Mouse (Mus musculus): ENCODE data around the gene Mmp11.

The Mmp11 gene

DNA sequence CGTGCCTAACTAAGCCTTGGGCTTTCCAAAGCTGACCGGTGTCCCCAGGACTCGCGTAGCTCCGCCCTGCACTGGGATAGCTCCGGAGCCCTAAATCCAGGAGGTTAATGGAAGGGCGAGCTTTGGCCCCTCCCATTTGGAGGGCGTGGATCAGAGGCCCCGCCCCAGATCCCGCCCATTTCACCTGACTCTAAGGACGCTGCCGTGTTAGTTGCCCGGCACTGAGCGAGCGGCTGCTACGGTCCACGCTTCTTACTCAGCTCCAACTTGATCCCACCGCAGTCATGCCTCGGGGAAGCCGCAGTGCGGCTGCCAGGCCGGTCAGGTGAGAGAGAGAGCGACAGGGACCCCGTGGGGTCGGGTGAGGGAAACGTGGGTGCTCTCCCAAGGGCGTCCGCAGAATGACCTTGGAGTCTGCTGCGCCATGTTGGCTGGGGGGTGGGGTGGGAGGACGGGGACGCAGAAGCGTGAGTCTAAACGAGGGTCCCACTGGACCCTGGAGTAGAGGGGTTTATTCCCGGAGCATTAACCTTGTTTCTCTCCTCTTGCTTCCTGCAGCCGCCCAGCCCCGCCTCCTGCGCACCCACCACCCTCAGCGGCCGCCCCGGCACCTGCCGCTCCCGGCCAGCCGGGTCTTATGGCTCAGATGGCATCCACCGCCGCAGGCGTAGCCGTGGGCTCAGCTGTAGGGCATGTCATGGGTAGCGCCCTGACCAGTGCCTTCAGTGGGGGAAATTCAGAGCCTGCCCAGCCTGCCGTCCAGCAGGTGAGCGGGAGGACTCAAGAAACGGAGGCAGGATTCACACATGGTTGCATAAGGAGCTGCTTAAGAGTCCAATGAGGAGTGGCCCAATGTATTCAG, at the start of gene Mmp11:
Gene Mmp11, minus strand, starts transcription at position 817 of the 862 bp plus-strand sequence.
- DNase-seq (ENCODE audit: low read depth): no peak

DNA sequence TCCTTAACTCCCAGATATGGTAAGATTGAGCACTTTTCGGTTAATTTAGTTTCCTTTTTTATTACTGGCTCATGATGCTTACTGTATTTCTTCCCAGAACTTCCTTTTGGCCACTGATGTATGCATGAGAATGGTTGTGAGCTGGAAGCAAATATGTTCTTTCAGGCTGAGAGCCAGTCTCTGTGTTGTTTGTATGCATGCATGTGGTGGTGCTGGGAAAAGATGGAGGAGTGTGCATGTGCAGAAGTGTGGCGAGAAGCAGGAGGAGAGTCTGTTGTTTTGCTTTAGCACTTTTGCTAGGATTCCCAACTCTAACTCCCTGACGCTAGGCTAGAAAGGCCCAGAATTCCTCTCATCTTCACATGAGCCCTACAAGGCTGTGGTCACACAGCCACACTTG, 43.1 kb upstream of the Mmp11 start:
- no peak for DNase-seq (ENCODE audit: low read depth)

DNA sequence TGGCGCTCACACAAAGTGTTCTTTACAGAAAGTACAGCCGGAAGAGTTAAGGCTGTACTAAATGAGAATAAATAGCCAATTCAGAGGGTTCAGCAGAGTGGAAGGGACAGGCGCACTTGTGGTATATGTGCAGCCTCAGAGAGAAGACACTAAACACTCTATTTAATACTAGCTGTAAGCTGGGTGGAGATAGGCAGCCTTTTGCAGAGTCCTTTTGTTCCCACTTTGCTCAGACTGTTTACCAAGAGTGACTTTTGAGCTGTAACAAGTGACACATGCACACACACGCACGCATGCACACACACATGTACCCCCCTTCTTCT, 42.5 kb upstream of the Mmp11 start:
- DNase-seq (ENCODE audit: low read depth): no peak

DNA sequence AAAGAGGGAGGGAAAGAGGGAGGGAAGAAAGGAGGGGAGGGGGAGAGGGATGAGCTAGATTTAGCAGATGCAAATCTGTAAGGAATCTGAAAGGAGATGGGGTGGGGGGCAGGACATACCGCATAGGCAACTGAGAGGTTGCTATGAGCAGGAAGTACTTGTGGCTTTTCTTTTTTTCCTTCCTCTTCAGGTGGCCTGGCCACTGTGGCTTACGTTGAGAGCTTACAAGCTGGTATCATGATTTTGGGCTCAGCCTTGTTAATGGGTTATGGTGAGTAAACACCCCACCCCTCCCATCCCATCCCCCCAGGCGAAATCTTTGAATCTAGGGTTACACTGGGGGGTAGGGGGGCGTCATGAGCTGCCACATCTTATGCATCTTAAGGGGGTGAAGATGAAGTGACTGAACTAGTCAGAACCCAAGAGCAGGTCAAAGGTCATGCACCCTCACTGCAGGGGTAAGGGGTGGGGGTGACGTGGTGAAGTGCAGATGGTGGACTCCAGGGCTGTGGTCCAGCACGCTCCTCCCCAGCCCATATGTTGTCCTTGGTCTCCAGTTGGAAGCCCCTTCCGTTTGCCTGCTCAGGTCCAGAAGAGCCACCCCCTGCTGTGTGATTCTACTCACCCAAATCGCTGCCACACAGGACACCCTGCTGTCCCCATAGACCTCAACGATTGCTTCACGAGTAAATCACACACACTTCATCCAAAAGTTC, 42.0 kb upstream of the Mmp11 start:
- peak; percentile 42 for DNase-seq (ENCODE audit: low read depth)

DNA sequence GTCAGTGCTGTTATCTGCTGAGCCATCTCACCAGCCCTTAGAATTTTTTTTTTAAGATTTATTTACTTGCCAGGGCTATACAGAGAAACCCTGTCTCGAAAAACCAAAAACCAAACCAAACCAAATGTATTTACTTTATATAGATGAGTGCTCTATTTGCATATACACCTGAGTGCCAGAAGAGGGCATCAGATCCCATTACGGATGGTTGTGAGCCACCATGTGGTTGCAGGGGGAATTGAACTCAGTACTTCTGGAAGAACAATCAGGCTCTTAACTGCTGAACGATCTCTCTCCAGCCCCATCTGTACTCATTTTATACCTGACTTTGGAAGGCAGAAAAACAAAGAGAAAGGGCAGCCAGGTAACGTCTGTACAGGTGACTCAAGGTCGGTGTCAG, 38.9 kb upstream of the Mmp11 start:
- DNase-seq (ENCODE audit: low read depth): peak; percentile 67

DNA sequence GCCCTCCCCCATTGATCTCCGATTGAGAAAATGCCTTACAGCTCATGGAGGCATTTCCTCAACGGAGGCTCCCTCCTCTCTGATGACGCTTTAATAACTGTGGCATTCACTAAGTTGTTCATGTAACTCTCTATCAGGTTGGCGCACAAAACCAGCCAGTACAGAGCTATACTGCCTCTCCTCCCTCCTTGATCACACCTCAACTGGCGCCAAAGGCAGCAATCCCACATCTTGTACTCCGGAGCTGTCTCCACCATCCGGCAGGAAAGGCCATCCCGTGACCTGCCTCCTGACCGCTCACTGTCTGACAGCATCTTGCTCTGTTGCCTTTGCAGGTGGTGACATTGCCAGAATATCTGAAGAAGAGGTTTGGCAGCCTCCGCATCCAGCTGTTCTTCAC, 37.5 kb upstream of the Mmp11 start:
- no peak for DNase-seq (ENCODE audit: low read depth)

DNA sequence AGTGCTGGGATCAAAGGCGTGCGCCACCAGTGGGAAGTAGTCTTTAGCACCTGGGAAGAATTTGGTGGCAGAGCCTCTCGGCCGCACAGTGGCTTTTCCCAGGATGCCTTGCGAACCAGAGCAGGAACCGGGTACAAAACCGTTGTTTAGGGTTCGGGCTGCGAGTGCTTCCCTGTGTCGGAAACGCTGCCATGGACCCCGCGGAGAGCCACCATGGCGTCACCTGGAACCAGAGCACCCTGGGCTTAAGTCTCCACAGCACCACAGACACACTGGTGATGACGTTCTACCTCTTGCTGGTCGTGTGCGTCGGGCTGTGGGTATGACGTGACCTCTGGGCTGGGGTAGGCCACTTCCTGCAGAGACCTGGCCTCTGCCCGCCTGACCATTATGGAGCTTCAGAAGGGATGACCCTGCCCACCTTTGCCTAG, 18.1 kb upstream of the Mmp11 start, which contains the start of gene Gm5134:
Gene Gm5134, plus strand, starts transcription at position 134 of the 431 bp plus-strand sequence.
- DNase-seq (ENCODE audit: low read depth): no peak

DNA sequence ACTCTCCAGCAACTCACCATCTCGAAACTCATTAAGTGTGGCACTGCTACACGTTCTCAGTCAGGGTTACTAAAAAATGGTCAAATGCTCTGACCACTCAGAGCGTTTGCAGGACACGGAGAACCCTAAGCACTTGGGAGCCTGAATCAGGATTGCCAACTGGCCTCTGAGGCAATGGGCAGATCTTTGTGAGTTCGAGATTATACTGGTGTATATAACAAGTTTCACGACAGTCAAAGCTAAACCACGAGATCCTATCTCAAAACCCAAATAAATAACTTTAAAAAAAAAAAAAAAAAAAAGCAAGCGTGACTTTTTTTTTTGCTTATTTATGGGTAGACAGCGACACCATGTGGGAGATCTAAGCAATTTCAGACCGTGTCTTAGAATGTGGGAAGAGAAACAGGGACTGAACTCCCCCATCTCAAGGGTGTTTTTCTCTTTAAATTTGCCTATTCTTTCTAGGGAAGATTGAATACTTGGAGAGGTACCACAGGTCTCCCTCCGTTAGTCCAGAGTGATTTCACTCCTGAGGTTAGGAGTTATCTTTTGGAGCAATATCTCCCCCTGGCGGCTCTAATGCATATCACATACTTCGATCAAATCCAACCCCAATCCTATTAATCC, 15.2 kb upstream of the Mmp11 start:
- peak; percentile 85 for DNase-seq (ENCODE audit: low read depth)

DNA sequence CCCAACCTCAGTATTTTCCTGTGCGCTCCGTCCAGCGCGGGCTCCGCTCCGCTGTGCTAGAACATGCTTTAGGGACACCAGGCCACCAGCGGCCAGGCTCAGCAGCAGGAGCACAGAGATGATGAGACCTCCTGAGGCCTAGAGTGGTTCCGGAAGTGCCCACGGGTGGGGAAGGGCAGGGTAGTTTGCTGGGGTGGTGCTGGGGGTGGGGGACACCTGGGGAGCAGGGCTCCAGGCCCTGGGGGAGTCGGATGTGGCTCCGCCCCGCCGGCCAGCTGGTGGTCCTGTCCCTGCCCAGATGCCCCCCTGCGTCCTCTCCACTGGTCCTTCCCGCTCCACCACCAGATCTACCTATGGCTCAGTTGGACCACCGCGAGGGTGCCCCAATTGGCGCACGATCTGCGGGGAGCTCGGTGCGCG, 14.5 kb upstream of the Mmp11 start:
- DNase-seq (ENCODE audit: low read depth): no peak

DNA sequence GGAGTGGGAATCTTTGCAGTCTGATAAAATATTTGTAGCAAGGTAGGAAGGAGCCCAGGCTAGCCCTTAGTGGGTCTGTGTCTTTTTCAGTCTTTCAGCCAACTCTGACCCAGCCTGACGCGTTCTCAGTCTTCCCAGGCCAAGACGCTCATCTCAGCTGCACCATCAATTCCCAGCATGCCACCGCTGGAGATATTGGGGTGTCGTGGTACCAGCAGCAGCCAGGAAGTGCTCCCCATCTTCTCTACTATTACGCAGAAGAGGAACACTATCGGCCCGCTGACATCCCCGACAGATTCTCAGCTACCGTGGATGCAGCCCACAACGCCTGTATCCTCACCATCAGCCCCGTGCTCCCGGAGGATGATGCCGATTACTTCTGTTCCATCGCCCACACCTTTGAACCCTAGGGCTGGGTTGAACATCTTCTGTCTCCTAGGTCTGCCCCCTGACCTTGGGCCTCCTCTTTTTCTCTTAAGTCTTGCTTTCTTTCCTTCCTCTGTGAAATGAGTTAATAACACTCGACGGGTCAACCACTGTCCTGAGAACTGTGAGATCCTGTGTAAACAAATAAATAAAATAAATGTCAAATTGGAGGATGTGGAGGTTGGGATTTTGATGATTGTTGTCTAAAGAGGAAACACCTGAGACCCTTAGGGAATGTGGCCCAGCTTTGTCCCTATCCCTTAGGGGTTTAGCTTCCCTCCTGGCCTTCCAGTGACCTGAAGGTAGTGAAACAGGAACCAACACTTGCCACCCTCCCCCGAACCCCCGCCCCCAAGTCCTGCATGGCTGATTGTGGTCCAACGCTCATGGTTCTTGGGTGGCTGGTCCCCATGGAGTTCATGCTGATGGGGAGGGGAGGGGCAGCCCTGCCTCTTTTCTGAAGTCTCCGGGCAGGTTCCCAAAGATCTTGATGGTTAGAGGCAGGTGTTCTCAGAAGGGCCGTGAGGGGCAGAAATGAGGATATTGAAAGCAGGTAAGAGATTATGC, 13.1 kb upstream of the Mmp11 start:
- DNase-seq (ENCODE audit: low read depth): no peak

DNA sequence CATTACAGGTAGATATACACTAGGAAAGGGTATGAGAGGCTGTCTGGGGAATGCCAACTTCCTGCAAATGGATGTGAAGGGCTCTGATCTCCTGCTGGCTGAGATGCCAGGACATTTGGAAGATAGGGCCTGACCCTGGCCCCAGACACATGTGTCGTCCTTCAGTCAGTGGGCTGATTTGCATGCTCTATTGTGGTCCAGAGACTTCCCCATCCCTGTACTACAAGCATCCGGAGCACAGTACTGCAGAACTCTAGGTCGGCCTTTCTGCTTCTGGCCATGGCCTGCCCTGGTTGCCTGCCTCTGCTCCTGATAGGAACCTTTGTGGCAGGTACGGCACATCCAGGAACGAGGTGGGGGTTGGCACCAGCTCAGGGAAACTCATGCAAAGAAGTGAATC, 11.8 kb upstream of the Mmp11 start:
- DNase-seq (ENCODE audit: low read depth): no peak

DNA sequence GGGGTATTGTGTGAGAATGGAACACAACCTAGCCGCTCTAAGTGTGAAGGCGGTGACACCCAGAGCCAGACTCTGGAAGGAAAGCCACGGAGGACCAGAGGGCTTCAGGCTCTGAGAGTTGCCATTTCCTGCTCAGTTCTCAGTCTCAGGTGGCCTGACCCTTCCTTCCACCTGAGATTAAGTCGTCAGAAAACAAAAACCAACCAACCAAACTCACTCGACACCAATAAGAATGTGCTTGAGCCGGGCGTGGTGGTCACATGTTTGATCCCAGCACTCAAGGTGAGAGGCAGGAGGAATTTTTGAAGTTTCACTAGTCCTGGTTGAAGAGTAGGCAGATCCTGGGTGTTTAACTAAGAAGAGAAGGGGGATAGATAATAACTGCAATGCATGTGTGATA, 9.6 kb upstream of the Mmp11 start:
- no peak for DNase-seq (ENCODE audit: low read depth)

DNA sequence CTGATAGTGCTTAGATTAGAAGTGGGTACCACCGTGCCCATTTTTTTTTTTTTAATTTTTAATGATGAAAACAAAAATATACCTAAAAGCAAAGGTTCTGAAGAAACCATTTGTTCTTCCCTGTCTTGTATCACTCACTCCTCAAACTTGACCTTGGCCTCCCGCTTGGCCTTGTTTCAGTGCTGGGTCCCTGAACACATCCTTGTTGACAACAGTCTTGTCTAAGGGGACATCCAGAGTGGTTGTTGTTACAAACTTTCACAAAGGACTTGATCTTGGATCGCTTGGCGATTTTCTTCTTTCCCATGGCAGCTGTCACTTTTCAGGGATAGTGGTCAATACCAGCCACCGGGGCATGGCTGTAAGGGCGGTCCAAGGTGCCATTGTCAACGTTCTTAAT, 8.9 kb upstream of the Mmp11 start:
- DNase-seq (ENCODE audit: low read depth): no peak

DNA sequence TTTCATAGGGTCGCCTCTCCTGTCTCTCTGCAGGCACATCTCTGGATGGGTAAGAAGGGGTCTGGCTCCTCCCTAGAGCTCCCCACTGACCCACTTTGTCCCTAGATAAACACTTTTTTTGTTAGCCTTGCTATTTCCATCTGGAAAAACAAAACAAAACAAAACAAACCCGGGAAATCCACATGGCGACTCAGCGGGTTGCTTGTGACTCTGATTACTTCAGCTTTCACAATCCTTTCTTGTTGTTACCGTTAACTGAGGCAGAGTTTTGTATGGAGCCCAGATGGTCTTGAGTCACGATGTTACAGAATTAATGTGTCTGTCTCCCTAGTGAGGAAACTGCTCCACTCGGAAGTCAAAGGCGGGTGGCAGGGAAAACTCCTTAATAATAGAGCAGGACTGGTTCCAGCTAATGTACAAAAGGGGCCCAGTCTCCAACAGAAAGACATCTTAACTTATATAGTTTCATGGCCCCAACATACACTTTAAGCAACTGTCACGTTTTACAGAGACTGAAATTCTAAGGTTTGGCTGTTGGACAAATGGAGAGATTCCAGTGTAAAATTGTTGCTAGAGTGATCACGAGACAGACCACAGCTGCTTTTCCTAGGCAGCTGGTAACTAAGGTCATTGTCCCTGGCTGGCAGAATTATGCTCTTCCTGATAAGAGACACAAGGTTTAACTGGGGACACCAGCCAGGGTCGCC, 7.9 kb upstream of the Mmp11 start:
- no peak for DNase-seq (ENCODE audit: low read depth)

DNA sequence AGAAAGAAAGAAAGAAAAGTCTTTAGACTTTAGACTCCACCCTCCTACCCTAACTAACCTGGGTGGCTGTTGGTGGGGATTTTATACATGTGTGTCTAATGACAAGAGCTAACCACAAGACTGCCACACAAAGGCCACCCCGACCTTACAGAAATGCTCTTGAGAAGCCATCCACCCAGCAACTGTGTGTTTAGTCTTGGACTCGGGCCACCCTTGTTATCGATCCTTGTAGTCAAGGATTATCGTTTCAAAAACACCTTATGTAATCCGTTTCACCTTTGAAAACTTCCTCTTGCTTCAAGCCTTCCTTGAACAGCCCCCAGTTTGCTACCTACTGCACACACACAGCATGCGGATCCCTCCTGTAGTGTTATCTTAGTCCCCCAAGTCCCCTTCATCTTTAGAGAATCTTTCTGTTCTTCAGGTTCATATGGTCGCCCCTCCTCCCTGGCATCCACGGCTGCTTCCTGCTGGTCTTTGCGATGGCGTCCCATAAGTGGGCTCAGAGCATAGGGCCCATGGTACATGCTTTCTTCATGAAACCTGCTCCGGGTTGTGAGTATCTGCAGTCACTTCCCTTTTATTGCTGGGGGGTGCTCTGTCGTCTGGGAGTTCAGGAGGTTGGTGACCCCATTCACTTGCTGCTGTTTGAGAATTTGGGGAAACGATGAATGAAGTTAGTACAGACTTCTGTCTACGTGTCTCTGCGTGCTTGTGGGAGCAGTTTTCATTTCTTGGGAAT, 6.6 kb upstream of the Mmp11 start, which contains the start of gene Vpreb3:
Gene Vpreb3, plus strand, starts transcription at position 322 of the 742 bp plus-strand sequence.
- no peak for DNase-seq (ENCODE audit: low read depth)

DNA sequence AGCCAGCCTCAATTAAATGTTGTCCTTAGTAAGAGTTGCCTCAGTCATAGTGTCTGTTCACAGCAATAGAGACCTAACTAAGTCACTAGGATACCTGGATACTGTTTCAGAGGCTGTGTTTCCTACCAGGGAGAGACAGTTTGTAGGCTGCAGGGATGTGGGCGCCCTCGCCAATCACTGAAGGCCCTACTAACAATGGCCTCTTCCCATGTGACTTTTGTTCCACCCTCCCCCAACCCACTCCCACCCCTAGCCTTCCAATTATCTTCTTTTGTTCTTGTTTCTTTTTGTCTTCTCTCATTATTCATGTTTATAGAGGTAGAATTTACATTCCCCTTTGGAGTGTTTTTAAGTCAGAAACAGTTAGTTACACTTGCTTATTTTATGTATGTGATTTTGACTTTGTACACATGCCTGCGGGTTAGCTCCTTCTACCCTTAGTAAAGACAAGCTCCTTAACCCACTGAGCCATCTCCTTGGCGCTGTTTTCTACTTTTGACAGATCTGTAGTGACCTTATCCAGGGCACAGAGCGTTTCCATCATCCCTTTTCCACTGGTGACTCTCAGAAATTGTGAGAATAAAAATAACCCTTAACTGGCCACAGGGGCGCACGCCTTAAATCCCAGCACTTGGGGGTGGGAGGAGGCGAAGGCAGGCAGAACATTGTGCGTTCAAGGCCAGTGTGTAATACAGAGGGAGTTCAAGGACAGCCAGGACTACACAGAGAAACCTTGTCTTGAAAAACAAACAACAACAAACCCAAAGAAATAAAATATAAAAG, 4.9 kb upstream of the Mmp11 start:
- DNase-seq (ENCODE audit: low read depth): no peak

DNA sequence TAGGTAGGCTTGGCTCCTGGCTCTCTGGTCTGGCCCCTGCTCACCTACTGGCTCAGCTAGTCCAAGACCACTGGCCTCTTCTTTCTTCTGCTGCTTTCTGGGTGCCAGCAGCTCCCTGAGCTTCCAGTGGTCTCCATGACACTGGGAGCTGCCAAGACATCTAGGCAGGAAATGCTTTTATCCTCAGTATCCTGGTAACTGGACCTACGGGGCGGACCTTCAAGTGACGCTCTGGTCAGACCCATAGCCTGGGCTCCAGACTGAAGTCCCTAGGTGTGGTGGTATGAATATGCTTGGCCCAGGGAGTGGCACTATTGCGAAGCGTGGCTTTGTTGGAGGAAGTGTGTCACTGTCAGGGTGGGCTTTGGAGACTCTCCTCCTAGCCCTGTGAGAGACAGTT, 4.2 kb upstream of the Mmp11 start, which contains the start of gene Gm867:
Gene Gm867, minus strand, starts transcription at position 153 of the 400 bp plus-strand sequence.
- DNase-seq (ENCODE audit: low read depth): no peak

DNA sequence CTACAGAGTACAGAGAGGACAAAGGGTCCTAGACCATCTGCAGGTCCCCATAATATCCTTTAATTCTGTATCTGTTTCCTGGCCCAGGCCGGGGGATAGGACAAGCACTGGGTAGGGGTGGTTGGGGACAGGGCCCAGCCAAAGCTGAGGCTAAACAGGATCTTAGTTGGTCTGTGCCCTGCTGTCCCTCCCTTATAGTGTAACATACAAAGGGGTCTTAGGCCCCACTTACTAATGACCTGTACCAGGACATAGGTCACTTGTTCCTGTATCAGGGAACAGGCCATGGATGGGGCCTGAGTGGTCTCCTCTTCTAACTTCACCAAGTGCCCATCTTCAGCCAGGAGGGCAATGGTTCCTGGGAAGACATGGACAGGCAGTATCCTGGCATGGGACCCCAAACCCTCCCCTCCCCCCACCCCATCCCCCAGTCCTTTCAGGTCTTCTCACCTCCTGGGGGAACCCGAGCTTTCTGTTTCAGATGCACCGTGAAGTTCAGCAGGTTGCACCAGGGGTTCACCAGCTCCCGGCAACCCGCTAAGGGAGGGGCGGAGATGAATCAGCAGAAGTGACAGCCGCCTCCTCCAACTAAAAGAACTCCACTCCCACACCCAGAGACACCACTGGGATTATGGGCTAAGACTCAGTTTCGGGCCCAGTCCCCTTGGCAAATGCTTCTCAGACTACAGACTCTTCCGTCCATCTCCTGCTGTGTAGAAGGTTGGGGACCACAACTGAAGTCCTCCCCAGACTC, 3.4 kb upstream of the Mmp11 start:
- DNase-seq (ENCODE audit: low read depth): peak; percentile 36

All from 416B (cell line).